Mouse (Mus musculus) fat pad, adult 2 months (tissue): ENCODE measurements around the gene Scgb1b17.
"Not testable (repeated sequence)": the region's sequence is repeated elsewhere in the genome, so short reads cannot be mapped to it uniquely, and the experiment has no call there.

Experiments
- DNase-seq: peaks from one replicate; pipeline ENCODE4 v3.0.0-alpha.2; 2011; ENCODE audit warnings: low read depth, low spot score; ENCODE audit errors: extremely low read depth

Gene Scgb1b17

GRCm38 (mm10) chr7:33063149-33063548 is at the start of gene Scgb1b17:
Gene Scgb1b17, plus strand, starts transcription at chr7:33063449.
- DNase-seq: not testable (repeated sequence)

- not testable (repeated sequence) for DNase-seq
Observed at GRCm38 (mm10) chr7:33056461-33056860, 6.8 kb upstream of the Scgb1b17 start, which contains the start of gene Scgb2b17. Gene Scgb2b17, minus strand, starts transcription at chr7:33056561.
